Mouse (Mus musculus): ENCODE measurements at regions not wholly inside any gene's neighbourhood (a gene's known extent, or its start where the extent isn't known, plus 50 kb on each side); places are given as distances from the start of the nearest gene placed in this dataset.
A peak's percentile ranks its signal among the peaks of the same experiment; 100 is the strongest.

DNA sequence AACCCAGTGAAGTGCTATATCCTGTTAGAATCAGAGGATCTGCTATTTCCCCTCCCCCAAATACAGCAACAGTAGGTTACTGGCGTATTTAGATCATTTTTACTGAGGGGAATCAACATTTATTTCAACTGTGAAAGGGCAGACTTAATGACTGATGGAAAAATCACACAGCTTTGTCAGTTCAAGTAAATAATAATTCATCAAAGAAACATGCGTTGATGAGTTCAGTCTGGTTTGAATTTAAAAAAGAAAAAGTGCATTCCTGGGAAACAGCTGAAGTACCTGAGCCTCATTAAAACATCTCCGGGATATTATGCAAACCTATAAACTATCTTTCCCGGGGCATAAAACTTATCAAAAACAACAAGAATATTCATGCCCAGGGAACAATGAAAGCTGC is 497.7 kb upstream of the Marcks start:
- ATAC-seq (no peak), DNase-seq (ENCODE audit: low read depth, low spot score) (no peak)
- ChIA-PET POLR2A (no interaction called here), CTCF (no interaction called here)
- TF ChIP-seq CTCF (IDR thresholded peaks at IDR 0.05): no peak
- in situ Hi-C loops (cut with MboI; ENCODE audit: low pct_unique_long_range_greater_than_20kb): no loop called here
- no peaks in the 10 kb centered on the region for H3K27me3 ChIP-seq

DNA sequence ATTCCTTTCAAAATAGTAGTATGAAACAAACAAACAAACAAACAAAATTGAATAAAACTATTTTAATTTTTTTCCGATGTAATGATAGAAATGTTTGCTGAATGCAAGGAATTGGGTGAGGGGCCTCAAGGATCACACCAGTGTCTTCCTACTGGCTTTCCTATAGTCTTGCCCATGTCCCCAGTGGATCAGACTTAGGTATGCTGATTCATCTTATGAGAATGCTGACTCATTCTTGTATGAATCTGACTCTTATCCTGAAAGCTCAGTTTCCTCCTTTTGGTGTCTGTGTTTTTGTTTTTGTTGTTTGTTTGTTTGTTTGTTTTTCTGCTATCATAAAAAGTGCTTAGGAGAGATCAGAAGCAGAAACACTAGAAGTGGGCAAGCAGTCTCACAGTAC is 491.7 kb upstream of the Marcks start:
- H3K27me3 ChIP-seq: no peaks in the 10 kb centered on the region
- no peak for DNase-seq (ENCODE audit: low read depth, low spot score)
- in situ Hi-C loops (cut with MboI; ENCODE audit: low pct_unique_long_range_greater_than_20kb): no loop called here
- ATAC-seq: no peak
- POLR2A ChIA-PET: interaction anchor here (0.5 kb wide), 1 partner anchor 1624 kb away, joined by 3 read pairs; no protein-coding TSS in a partner anchor
- CTCF ChIA-PET: interaction anchor here (0.6 kb wide), 1 partner anchor 782 kb away, joined by 3 read pairs; no protein-coding TSS in a partner anchor
- TF ChIP-seq CTCF (IDR thresholded peaks at IDR 0.05): no peak

DNA sequence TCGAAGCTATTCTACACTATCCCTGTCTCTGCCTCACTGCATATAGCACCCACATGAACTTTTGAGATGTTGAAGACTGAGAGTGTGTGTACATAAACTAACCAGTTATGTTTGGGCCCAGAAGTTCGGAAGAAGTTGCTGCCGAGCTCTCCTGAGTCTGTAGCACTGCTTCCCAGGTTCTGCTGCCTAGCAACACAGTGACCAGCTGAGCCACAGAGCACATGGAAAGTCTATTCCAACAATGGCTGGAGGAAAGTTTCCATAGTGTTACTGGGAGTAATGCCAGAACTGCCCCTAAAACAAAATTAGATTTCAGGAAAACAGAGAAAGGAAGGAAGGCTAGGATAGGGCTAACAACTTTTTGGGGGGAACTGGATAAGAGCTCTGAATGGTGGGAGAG is 489.2 kb upstream of the Marcks start:
- ATAC-seq: no peak
- H3K27me3 ChIP-seq: no peaks in the 10 kb centered on the region
- ChIA-PET CTCF (no interaction called here), POLR2A (no interaction called here)
- DNase-seq (ENCODE audit: low read depth, low spot score): no peak
- in situ Hi-C loops (cut with MboI; ENCODE audit: low pct_unique_long_range_greater_than_20kb): no loop called here
- TF ChIP-seq CTCF (IDR thresholded peaks at IDR 0.05): no peak

DNA sequence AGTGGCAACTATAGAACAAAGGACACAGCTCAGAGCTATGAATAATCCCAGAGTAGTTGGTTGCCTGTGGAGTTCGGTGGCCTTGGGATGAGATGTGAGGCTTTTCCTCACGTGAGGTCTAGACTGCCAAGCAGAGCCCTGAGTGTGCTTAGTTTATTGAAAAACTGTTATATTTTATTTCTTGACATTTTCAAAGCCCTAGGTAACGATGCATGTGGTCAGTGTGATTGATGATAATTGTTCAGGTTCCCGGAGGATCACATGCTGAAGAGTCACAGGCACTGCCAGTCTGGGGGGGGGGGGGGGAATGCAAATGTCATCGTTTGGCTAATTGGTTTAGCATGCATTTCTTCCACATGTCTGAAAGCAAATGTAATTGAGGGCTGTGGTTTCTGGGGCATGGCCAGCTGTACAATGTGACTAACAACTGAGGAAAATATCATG is 488.1 kb upstream of the Marcks start:
- TF ChIP-seq CTCF (IDR thresholded peaks at IDR 0.05): no peak
- no peaks in the 10 kb centered on the region for H3K27me3 ChIP-seq
- ChIA-PET CTCF (no interaction called here), POLR2A (no interaction called here)
- in situ Hi-C loops (cut with MboI; ENCODE audit: low pct_unique_long_range_greater_than_20kb): no loop called here
- DNase-seq (ENCODE audit: low read depth, low spot score) (no peak), ATAC-seq (peak; percentile 79)

DNA sequence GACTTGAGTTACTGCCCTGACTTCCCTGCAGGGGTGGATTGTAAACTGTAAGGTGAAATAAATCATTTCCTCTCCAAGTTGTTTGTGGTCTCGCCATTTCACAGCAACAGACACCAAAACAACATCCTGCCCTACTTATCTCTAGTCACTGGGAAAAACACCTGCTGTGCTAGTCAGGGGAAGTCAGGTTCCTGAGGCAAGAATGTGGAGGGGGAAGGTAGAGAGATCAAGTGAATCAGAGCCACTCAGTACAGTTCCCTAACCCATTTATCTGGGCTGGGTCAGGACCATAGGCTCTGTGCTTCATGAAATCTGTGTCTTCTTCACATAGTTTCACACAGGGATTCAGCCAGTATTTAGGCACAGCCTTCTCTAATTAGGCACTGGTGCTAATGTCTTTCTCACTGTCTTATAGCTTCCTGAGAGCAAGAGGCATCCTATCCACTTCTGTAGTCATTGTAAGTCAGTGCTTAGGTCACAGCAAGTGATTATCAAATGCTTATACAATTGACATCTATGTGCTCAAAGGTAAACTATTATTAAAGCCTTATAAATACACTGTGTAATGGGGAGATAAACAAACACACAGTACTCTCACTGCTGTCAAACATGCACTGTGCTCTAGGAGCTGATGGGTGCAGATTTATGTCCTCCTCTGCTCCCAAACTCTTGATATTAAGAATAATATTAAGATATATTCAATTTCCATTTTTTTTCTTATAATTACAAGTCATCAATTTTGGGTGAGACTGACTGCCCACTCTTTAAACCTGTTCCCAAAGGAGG is 487.4 kb upstream of the Marcks start:
- ATAC-seq: no peak
- ChIA-PET POLR2A (no interaction called here), CTCF (no interaction called here)
- H3K27me3 ChIP-seq: no peaks in the 10 kb centered on the region
- no peak for DNase-seq (ENCODE audit: low read depth, low spot score)
- in situ Hi-C loops (cut with MboI; ENCODE audit: low pct_unique_long_range_greater_than_20kb): no loop called here
- TF ChIP-seq CTCF (IDR thresholded peaks at IDR 0.05): no peak

DNA sequence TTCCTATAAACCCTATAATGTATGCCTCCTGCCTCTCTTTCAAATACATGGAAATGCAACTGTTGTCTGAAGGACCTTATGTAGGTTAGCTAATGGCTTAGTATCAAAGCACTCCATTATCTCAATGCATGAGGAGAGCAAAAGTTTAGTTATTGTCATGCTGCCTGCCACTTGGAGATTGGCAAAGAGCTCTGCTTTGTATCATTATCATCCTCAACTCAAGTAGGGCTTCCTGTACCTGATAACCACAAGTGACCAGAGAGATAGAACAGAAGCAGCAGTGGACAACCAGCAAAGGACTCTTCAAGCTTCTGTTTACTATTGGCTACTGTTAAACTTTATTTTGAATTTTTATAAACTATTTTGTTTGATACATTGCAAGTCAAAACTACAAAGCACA is 484.3 kb upstream of the Marcks start:
- ATAC-seq: no peak
- H3K27me3 ChIP-seq: no peaks in the 10 kb centered on the region
- ChIA-PET CTCF (interaction anchor here (0.7 kb wide), 1 partner anchor 9 kb away, joined by 3 read pairs; no protein-coding TSS in a partner anchor), POLR2A (interaction anchor here (0.6 kb wide), 1 partner anchor 11 kb away, joined by 5 read pairs; no protein-coding TSS in a partner anchor)
- in situ Hi-C loops (cut with MboI; ENCODE audit: low pct_unique_long_range_greater_than_20kb): no loop called here
- DNase-seq (ENCODE audit: low read depth, low spot score): no peak
- TF ChIP-seq CTCF (IDR thresholded peaks at IDR 0.05): no peak

DNA sequence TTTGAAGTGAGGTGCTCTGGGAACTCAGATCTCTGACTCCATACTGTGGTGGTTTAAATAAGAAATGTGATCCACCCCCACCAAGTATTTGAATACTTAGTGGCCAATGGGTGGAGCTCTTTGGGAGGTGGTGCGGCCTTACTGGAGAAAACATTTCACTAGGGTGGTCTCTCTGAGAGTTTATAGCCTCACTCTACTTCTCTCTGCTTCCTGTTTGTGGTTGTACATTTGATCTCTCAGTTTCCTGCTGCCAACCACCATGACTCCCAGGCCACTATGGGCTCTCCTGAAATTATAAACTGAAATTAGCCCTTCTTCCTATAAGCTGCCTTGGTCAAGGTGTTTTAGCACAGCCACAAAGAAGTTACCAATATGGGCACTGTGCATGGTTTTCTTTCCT is 479.9 kb upstream of the Marcks start:
- no peaks in the 10 kb centered on the region for H3K27me3 ChIP-seq
- ATAC-seq (no peak), DNase-seq (ENCODE audit: low read depth, low spot score) (no peak)
- ChIA-PET POLR2A (no interaction called here), CTCF (interaction anchor here (0.7 kb wide), 1 partner anchor 29 kb away, joined by 3 read pairs; no protein-coding TSS in a partner anchor)
- in situ Hi-C loops (cut with MboI; ENCODE audit: low pct_unique_long_range_greater_than_20kb): no loop called here
- TF ChIP-seq CTCF (IDR thresholded peaks at IDR 0.05): no peak

DNA sequence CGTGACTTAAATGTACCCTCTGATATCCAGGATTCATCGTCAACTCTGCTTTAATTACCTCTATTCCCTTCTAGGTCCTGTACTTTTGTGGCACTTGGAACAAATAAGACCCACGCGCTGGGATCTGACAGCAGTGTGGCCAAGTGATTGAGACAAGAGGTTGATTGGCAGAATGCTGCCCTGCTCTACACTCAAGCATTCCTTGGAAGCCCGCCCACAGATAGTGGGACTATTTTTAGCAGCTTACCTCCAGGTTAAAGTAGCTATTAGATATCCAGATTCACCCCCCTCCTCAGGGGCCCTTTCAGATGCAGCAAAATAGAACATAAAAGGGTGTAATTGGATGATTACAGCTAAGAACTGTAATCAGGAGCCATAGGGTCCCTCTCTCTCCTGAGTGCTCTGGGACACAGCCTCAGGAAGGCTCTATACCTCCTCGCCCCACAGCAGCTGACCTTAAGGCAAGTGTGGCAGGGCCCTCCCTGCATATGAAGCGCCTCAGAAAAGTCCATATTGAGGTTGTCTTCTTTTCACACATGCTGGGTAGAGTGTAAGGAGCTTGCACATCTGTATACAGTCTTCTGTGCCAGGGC is 479.1 kb upstream of the Marcks start:
- no peaks in the 10 kb centered on the region for H3K27me3 ChIP-seq
- DNase-seq (ENCODE audit: low read depth, low spot score) (no peak), ATAC-seq (no peak)
- ChIA-PET CTCF (interaction anchor here (0.7 kb wide), 1 partner anchor 28 kb away, joined by 3 read pairs; no protein-coding TSS in a partner anchor), POLR2A (no interaction called here)
- TF ChIP-seq CTCF (IDR thresholded peaks at IDR 0.05): no peak
- in situ Hi-C loops (cut with MboI; ENCODE audit: low pct_unique_long_range_greater_than_20kb): no loop called here

DNA sequence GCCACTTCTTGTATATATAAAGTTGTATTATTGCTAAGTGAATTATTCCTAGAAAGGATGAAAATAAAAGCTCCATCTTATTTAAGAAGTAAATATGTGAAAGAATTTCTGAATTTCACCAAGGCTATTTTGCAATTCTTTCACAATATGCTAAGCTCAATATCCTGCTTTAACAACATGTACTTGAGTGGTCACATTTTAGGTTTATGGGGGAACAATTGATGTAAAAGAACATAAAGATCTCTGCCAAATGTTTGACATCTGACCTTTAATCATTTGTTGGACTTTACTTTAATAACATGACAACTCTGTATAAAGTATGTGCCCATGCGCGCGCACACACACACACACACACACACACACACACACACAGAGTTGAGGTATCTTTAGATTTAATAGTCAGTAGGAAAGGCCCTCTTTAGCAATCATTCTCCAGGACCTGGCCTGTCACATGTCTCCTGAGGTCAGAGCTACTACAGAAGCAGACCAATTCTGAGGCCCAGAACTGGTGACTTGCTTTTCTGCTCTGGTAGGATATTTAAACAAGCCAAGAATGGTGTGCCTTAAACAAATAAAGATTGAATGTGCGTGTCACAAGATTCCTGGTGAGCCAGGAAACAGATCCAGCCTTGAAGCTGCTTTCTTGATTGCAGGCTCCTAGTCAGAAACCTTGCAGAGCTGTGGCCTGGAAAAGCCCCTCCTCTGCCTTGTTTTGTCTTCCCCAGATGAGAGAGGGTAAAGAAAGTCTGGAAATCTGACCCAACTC is 477.4 kb upstream of the Marcks start:
- ChIA-PET POLR2A (no interaction called here), CTCF (interaction anchor here (1.2 kb wide), 1 partner anchor 13 kb away, joined by 3 read pairs; no protein-coding TSS in a partner anchor)
- TF ChIP-seq CTCF (IDR thresholded peaks at IDR 0.05): no peak
- ATAC-seq (no peak), DNase-seq (ENCODE audit: low read depth, low spot score) (no peak)
- in situ Hi-C loops (cut with MboI; ENCODE audit: low pct_unique_long_range_greater_than_20kb): no loop called here
- H3K27me3 ChIP-seq: no peaks in the 10 kb centered on the region

DNA sequence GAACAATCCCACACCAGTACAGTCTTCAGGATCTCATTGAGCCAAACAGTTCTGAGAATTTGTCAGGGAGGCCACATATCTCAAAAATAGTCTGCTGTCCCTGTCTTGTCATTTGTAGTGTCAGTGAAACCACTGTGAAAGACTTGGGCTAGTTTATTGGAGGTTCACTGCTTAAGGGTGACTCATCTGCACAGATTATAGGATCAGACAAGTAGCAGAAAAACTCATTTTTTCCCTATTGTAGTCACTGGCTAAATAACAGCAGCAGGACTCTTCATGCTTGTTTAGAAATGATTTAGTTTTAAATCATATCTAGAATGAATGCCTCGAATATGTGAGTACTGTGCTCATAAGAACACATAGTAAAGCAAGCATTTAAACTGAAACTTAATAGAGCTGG is 475.2 kb upstream of the Marcks start:
- ChIA-PET CTCF (interaction anchor here (1.1 kb wide), 1 partner anchor 9 kb away, joined by 3 read pairs; no protein-coding TSS in a partner anchor), POLR2A (no interaction called here)
- DNase-seq (ENCODE audit: low read depth, low spot score) (no peak), ATAC-seq (peak; percentile 57)
- in situ Hi-C loops (cut with MboI; ENCODE audit: low pct_unique_long_range_greater_than_20kb): no loop called here
- H3K27me3 ChIP-seq: no peaks in the 10 kb centered on the region
- no peak for TF ChIP-seq CTCF (IDR thresholded peaks at IDR 0.05)
